Mouse (Mus musculus): ENCODE results near the gene Slco6c1.

- no peak for TF ChIP-seq CTCF (IDR thresholded peaks at IDR 0.05; ENCODE audit: low read depth)
- no peak for TF ChIP-seq EP300 (IDR thresholded peaks at IDR 0.05; ENCODE audit: low read depth)
Observed at GRCm38 (mm10) chr1:97038982-97039381, 89.1 kb downstream of the Slco6c1 start.

Data from liver, embryonic 14.5 days (tissue).